9 mouse cellular contexts compared by ENCODE assay signal in genomic region chr8:122853340-122853771, GRCm38 (mm10). TPM values are rescaled to one million over a fixed set of nuclear protein-coding genes. Genes with fewer than 3 reads are reported as not detected.
DNase-seq lines count a peak whose midpoint lies in the region; ATAC-seq and TF ChIP-seq lines count a peak whose summit lies in the region.
"Had no signal": no experiment of that assay in that cellular context is flagged by ENCODE, and none has a peak within 500 bp of the region (broad histone marks: within the 10 kb centered on the region; RNA-seq: fewer than 3 reads in every experiment).

No protein-coding gene starts in this region.

- H3K4me1 ChIP-seq in lung, embryonic 16.5 days (replicated peaks; ENCODE audit: control insufficient read depth, insufficient read depth, low read length) = peaks cover 5% of the 10 kb centered on the region; the same call in 1 of the 2 replicates
- peaks cover 7% of the 10 kb centered on the region; the same call in 1 of the 2 replicates for H3K4me1 ChIP-seq in midbrain, embryonic 16.5 days (ENCODE audit: control insufficient read depth, insufficient read depth, low read length)
- H3K4me1 ChIP-seq in liver, postnatal 0 days (ENCODE audit: insufficient read depth) = peaks cover under 1% of the 10 kb centered on the region; the same call in 1 of the 2 replicates

- no peak for TF ChIP-seq EP300 in liver, postnatal 0 days (IDR thresholded peaks at IDR 0.05; ENCODE audit: low read depth)

- no peaks in the 10 kb centered on the region for H3K27me3 ChIP-seq in lung, embryonic 16.5 days (ENCODE audit: control insufficient read depth, insufficient read depth, low read depth, low read length)
- H3K27me3 ChIP-seq in midbrain, embryonic 16.5 days (ENCODE audit: control insufficient read depth, insufficient read depth, low read depth, low read length) = no peaks in the 10 kb centered on the region
- H3K27me3 ChIP-seq in liver, postnatal 0 days (ENCODE audit: insufficient read depth, low read length) = no peaks in the 10 kb centered on the region

- no peak overlapping the region for H3K4me2 ChIP-seq in lung, embryonic 16.5 days (ENCODE audit: low read depth, low read length)
- H3K4me2 ChIP-seq in midbrain, embryonic 16.5 days (ENCODE audit: low read length) = no peak overlapping the region
- H3K4me2 ChIP-seq in liver, postnatal 0 days (ENCODE audit: low read depth, low read length) = no peak overlapping the region

- no peak overlapping the region for H3K27ac ChIP-seq in lung, embryonic 16.5 days (ENCODE audit: low read length)
- no peak overlapping the region for H3K27ac ChIP-seq in midbrain, embryonic 16.5 days (ENCODE audit: low read length)
- H3K27ac ChIP-seq in liver, postnatal 0 days (ENCODE audit: low read depth) = no peak overlapping the region

- intact Hi-C loops in gastrocnemius, postnatal 14 days (cut with DNase I; ENCODE audit: low total_unique reads) = no loop called here

- H3K36me3 ChIP-seq in lung, embryonic 16.5 days (ENCODE audit: control insufficient read depth, insufficient read depth, low read length) = no peaks in the 10 kb centered on the region
- H3K36me3 ChIP-seq in midbrain, embryonic 16.5 days (ENCODE audit: control insufficient read depth, insufficient read depth, low read length) = no peaks in the 10 kb centered on the region
- H3K36me3 ChIP-seq in liver, postnatal 0 days (replicated peaks; ENCODE audit: insufficient read depth, low read length) = no peaks in the 10 kb centered on the region

- H3K9ac ChIP-seq in lung, embryonic 16.5 days (ENCODE audit: low read length) = no peak overlapping the region
- no peak overlapping the region for H3K9ac ChIP-seq in midbrain, embryonic 16.5 days (ENCODE audit: low read depth, low read length)
- H3K9ac ChIP-seq in liver, postnatal 0 days (replicated peaks) = no peak overlapping the region

- no peak for TF ChIP-seq CTCF in liver, postnatal 0 days (IDR thresholded peaks at IDR 0.05; ENCODE audit: low read depth)

- no peaks in the 10 kb centered on the region for H3K9me3 ChIP-seq in lung, embryonic 16.5 days (ENCODE audit: control insufficient read depth, low read length)
- no peaks in the 10 kb centered on the region for H3K9me3 ChIP-seq in midbrain, embryonic 16.5 days (replicated peaks; ENCODE audit: control insufficient read depth, low read length, poor library complexity, severe bottlenecking)
- H3K9me3 ChIP-seq in liver, postnatal 0 days (ENCODE audit: low read length) = no peaks in the 10 kb centered on the region

- ATAC-seq in lung, embryonic 16.5 days (ENCODE audit: low read depth) = peak; percentile 51; the same call in 1 of the 2 replicates
- ATAC-seq in midbrain, embryonic 16.5 days = peak; percentile 76; the same call in 1 of the 2 replicates
- no peak for ATAC-seq in megakaryocyte-erythroid progenitor cell, adult 5-6 weeks (replicated peaks; ENCODE audit: low FRiP score, low TSS enrichment, poor library complexity, severe bottlenecking)
- no peak for ATAC-seq in liver, postnatal 0 days
- ATAC-seq: Patski had no signal

- DNase-seq in lung, postnatal 14 days = no peak
- DNase-seq in cerebellum, postnatal 25 days = peak; percentile 82 to 87
- DNase-seq in gastrocnemius, postnatal 14 days = peak; percentile 68
- DNase-seq in liver, postnatal 0 days = no peak
- DNase-seq in urinary bladder, postnatal 4 days (ENCODE audit: low spot score in 2 of 2) = no peak

- no peak overlapping the region for H3K4me3 ChIP-seq in lung, embryonic 16.5 days (ENCODE audit: low read length)
- no peak overlapping the region for H3K4me3 ChIP-seq in midbrain, embryonic 16.5 days (ENCODE audit: low read depth, low read length)
- H3K4me3 ChIP-seq in liver, postnatal 0 days (ENCODE audit: low read depth, low read length) = no peak overlapping the region

- WGBS in lung, embryonic 16.5 days = 16% methylated on average over 11 of the region's 11 CpGs
- 9% methylated on average over 11 of the region's 11 CpGs for WGBS in midbrain, embryonic 16.5 days
- 46% methylated on average over 11 of the region's 11 CpGs for WGBS in liver, postnatal 0 days (ENCODE audit: insufficient replicate concordance)

RNA-seq across cellular contexts. Expression of gene Cdh15, which starts 5.6 kb away (rescaled TPM):
- 0.49 and 1.0 TPM in 2 replicates for polyA plus RNA-seq in lung, embryonic 16.5 days (2015; fragmentation: Nextera tagmentation; extraction: Ambion mirVana)
- 10 to 100 TPM; 16.2 to 20.9 TPM for total RNA-seq in gastrocnemius, postnatal 14 days (2021)
- polyA plus RNA-seq in midbrain, embryonic 16.5 days (2015; fragmentation: Nextera tagmentation; extraction: Ambion mirVana) = 2.2 and 2.9 TPM in 2 replicates
- total RNA-seq in megakaryocyte-erythroid progenitor cell, adult 5-6 weeks (2014; fragmentation: Nextera tagmentation) = not detected in 2 replicates
- total RNA-seq in megakaryocyte-erythroid progenitor cell, adult 5-6 weeks (2017) = not detected in 2 replicates
- 0.05 TPM in 1 of 2 replicates, not detected in the other for polyA plus RNA-seq in liver, postnatal 0 days (2015; fragmentation: Nextera tagmentation; extraction: Ambion mirVana)

Comparison
In these comparisons a context has a peak if more than half of its experiments do, and no peak if none do; other contexts are left out.
1. ATAC-seq: peak in lung, embryonic 16.5 days (single experiment) and midbrain, embryonic 16.5 days (single experiment); none in megakaryocyte-erythroid progenitor cell, adult 5-6 weeks (single experiment) and liver, postnatal 0 days (single experiment).
2. DNase-seq: peak in cerebellum, postnatal 25 days (2 of 2) and gastrocnemius, postnatal 14 days (single experiment); none in lung, postnatal 14 days (single experiment), liver, postnatal 0 days (single experiment) and urinary bladder, postnatal 4 days (0 of 2).